Mouse (Mus musculus): Measurements from ENCODE around the gene Prdm15. TPM values are rescaled to one million over a fixed set of nuclear protein-coding genes. Genes with fewer than 3 reads are reported as not detected.

Gene Prdm15
- total RNA-seq, 2 experiments from 2014 or later, result 5.4 to 6.0 TPM

DNA sequence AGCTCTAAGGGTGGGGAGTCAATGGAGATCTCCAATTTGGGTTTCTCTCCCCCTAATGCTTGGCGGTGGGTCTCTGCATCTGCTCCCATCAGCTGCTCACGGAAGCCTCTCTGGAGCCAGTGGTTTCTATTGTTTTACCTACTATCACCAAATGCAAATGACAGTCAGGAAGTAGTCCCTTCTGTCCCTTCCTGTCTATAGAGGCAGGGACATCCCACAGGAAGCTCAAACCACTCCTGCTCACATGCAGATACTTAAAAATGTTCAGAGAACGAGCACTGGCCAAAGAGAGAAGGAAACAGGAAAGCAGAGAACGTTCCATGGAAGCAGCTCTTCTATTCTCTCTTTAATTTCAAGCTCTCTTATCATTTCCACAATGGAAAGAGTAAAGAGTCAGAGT, 32.1 kb downstream of the Prdm15 start:
- peak in 1 of 2 experiments; percentile 5 for DNase-seq

DNA sequence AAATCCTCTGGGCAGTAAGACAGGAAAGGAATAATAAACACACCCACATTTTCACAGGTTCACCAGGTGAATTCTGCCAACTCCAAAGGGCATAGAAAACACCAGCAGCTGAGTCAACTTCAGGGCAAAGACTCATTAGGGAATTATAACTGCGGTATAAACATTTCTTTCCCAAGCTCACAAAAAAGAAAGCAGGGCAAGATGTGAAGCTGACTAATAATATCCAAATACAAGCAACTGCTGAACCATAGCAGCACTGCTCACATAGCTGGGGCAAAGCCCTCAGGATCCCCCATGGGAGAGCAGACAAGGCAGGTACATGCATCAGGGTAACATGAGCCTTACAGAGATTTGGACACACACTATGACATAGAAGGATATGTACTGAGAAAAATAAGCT, 34.2 kb downstream of the Prdm15 start:
- no peak for DNase-seq

DNA sequence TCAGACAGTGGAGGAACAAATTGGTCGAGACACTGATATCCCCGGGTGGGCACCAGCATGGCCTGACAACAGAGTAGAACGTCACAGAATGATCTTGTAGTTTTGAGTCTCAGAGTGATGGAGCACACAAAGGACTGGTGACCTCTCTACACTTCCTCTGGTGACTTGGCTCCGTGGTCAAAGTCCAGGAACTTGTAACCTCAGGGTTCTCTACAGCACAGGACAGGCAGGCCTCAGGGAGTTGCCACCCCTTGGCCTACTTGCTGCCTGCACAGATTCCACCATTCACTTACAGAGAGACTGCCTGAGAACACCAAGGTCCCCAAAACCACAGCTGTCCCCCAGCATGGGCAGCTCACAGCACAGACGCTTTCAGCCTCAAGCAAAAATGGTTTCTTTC, 36.4 kb downstream of the Prdm15 start:
- DNase-seq, result no peak

DNA sequence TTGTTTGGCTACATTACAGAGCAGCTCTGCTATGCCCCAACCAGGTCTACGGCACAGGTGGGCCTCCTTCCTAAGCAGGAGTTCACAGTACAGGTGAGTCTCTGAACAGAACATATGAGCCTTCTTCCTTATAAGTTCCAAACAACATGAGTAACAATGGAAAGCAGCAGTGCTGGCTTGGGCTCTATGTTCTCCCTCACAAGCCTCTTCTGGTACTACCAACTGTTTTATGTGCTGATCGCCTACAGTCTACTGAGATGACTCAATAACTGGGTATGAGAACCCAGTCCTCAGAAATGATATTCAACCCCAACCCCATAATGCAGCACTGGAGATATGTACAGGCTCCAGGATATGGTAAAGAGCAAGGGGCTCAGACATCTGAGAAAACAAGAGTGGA, 37.6 kb downstream of the Prdm15 start:
- DNase-seq, result no peak

DNA sequence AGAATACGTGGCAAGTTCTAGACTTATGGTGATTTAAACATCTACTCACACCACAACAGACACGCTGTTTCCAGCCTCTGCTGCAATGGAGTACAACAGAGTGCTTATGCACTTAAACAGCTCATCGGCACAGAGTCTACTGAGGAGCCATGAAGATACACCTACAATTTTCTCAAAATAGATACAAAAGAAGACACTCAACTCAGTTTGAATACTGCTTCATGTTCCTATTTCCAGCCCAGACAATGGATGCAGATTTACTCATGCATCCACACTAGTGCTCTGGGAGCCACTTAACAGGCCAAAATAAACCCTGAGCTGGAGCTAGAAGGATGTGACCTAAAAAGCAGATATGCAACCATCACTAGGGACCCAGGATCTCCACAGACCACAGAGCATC, 42.8 kb downstream of the Prdm15 start:
- DNase-seq, result no peak

DNA sequence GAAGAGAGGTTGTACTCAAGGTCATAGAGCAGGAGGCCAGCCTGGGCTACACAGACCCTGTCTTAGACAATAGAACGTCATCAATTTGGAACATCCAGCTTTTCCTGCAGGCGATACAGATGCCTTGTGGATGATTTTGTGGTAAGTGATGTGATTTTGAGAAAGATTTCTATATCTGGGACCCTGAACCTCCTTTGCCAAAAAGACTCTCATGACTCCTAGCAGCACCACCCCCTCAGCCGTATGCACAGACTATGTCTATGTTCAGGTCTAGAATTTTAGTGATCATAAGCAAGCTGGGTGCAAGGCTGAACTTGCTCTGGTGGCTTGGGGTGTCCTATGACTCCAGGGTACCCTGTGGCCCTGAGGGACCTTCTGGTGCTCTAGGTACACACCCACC, 46.0 kb downstream of the Prdm15 start:
- DNase-seq, result no peak

DNA sequence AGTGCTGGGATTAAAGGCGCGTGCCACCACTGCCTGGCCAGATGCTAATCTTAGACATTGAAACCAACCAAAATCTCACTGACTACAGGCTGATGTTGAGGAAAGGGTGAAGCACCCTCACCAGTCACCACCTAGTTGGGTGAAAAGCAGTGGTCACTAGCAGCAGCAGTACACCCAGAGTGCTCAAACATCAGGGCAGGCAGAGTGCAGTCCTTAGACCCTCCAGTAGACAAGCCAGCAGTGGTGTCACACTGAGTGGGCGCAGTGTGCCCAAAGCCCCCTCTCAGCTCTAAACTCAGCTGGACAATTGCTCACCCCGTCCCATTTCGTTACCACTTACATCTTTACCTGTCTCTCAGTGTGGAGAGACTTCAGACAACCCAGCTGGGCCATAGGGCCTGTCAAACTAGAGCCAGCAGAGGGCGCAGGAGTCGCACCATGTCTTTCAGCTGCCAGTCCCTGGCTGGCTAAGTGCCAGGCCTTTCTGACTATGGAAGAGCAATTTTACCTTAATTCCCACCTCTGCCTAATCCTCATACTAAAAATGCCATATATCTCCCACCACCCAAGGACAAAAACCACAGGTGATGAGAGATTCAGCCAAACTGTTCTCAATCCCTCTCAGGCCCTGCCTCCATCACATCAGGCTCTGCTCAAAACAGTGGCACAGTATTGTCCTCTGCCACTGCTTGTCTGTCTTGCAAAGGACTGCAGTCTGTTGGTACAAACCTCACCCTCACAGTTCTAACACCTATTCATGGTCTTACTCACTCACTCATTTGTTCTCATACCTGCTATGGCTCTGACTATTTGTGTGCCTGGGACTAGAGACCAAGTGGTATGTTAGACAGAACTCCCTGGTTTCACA, 46.7 kb downstream of the Prdm15 start:
- DNase-seq, result peak; percentile 68 to 85

DNA sequence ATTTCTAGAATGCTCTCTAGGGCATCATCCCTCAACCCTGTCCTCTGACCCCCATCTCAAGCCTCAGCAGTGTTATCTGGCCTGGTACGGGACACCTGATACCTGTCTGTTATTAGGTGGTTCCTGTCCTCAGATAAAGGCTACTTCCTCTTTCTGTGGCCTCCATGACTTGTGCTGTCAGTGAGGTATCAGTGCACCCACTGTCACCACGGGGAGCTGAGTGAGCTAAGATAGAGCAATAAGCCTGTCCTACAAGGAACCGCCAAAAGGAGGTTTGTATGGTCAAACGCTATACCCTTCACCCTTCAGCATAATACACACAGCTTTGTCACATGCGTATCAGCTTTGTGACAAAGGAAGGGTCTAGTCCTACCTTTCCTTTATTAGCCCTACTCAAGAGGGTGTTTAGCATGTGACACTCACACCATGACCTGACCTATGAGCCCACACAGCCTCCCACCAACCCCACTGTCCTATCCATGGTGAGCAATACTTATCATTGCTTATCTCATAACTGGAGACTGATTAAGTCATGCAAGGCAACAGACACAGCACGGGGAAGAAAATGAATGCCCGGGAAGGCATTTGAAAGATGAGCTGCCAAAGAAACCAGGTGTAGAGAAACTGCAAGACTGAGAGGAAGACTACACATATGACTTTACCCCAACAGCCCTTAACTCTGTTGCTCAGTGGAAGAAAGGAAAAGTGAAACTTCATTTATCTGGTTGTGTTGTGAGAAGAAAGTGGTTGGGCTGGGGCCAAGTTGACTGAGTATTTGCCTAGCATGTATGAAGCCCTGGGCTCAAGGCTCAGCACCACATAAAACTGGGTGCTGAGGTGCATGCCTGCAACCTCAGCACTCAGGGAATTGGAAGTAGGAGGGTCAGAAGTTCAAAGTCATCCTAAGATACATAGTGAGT, 53.4 kb downstream of the Prdm15 start:
- DNase-seq, result no peak

DNA sequence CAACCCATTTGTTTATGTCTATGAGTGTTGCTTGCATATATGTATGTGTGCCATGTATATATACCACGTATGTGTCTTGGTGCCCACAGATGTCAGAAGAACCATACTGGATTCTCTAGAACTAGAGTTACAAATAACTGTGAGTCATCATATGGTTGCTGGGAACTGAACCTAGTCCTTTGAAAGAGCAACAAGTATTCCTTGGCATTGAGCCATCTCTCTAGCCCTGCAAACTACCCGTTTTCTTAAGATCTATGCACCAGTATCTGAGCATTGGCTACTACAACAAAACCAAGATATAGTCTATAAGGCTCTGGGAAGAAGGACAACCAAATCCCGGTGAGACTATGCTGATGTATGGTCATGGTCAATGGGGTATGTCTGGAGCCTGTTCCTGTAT, 54.4 kb downstream of the Prdm15 start:
- DNase-seq, result no peak

DNA sequence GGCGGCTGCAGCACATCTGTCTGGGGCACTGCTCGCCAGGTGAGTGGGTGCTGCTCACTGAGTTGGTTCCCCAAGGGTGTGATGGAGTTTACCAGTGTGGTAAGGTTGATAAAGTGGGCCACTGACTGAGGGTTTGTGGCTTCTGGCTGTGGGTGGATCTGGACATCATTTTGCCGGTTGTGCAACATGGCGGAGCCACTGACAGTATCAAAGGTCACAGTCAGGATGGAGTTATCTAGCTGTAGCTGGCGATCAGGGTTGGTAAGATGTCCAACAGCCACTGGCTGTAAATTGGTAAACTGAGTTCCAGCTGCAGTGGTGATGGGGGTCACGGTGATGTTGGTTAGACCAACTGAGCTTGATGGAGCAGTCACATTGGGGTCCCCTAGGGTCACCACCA, 57.4 kb downstream of the Prdm15 start:
- DNase-seq, result no peak

DNA sequence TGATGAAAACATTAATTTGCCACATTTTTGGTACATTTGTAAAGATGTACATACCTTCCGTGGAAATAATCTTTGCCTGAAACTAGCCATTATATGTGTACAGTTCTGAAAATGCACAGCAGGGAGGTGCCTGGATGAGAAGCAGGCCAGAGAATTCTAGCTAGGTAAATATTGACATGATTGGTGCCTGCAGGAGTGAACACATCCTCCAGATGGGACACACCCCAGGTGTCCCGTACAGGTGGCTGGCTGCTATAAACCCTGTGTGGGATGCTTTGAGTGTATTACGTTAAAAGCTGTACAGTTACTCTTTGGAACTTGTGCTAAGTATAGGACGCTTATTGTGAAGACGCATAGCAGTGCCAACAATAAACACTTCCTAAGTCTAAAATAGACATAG, 68.6 kb downstream of the Prdm15 start:
- no peak for DNase-seq

DNA sequence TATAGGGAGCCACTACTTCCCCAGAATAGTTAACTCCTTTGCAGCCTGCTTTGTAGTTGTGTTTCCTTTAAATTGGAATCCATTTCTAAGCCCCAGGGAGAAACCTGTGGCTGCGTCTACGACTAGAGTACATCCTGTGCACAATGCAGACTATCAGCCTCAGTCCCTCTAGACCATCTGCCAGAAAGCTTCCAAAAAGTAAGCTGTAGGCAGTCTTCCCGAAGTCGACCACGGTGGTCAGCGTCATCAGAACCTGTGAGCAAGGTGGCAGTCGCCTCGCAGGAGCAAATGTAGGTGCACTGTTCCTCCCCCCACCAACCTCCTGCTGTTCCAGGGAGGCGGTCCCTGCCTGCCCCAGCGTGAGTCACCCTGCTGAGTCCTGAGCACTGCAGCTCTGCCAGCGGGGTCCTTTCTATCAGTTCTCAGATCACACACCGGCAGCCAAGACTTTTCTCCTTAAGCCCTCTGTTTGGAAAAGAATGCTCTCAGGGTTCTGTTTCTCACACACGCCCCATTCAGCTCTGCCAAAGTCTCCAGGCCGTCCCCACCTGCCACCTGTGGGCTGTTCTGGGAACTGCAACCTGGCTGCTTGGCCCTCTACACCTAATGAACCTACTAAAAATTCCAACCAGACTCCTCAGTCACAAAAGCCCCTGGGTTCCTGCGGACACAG, 73.2 kb downstream of the Prdm15 start:
- DNase-seq, result peak; percentile 74 to 90

DNA sequence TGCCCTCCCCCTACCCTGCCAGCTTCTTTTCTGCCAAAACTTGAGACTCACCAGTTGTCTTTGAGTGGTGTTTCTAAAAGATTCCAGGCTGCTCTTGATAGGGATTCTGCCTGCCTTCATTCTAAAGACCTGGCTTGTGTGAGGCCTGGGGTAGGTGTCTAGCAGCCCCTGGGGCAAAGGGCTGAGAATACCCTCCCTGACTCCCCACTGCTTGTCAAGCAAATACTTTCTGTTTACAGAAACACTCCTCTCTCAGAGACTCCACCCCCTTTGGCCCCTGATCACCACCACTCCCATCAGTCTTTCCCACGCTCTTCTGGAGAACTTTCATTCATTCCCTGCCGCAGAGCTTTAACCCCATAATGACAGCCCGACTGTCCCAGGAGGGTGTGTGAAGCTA, 85.1 kb downstream of the Prdm15 start:
- DNase-seq, result no peak

DNA sequence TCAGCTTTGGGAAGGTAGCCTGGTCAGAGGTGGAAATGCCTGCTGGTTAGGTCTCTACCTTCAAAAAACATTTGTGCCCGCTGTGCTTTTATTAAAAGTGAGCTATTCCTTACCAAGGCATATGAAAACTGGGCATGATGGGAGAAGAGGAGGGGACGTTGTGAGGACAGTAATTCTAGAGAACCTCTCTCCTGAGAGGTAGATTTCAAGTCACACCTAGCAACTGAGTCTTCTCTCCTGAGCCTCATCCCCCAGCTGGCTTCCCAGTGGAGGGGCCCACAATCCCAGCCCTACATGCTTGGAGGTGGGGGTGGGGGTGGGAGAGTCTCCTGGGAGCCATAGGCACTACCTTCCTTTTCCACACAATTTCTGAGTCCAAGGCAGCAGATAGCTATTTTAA, 87.0 kb downstream of the Prdm15 start:
- DNase-seq, result no peak

DNA sequence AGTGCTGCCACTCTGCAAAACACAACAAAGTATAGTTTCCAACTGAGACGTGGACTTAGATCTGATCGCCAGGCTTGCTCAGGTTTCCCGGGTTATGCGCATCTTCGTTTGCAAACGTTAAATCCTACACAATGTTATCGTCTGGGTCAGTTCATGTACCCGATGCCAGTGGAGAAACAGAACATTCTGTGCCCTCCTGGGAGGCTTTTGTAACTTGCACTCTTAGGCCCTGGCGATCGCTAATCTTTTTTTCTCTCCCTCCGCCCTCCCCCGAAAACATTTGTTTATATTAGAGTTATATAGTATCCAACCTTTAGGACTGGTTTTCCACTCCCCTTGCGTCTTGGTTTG, 87.7 kb downstream of the Prdm15 start:
- DNase-seq, result no peak

DNA sequence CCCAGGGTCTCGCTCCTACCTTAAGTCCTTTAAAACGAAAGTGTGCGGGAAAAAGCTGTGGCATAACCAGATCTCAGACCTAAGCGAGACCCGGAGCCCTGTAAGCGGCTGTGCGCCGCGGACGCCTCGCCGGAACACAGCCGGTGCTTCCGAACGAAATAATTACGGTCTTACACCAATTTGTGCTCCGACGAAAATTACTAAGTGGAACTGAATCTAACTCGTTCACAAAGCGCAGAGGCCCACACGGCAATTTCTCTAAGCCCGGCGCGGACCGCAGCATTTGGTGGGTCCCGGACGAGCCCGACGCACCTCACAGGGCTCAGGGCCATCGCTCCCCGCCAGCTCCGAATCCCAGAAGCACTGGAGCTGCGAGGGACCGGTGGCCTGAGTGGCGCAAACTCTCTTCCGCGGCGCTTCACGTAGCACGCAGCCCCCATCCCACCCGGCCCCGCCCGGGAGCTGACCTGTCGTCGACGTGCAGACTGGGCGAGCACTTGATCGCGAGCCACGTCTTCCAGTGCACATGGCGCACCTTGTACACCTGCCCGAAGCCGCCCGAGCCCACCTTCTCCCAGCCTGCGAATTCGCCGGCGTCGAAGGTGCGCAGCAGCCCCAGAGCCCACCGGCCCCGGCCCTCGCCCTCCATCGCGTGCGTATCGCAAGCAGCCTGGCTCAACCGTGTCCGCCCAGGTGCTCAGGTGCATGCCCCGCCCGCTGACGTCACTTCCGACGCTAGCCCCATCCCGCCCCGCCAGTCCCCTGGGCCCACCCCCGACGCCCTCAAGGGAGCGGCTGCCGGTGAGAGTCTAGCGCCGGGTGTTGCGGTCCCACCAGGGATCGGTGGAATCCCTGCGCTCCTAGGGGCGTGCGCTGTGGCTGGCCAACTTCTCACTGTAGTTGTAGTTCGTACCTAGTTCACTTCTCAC, 88.3 kb downstream of the Prdm15 start, which contains the start of gene Ripk4:
Gene Ripk4, minus strand, starts transcription at position 727 of the 929 bp plus-strand sequence.
- DNase-seq, result peak in 1 of 2 experiments; percentile 23

DNA sequence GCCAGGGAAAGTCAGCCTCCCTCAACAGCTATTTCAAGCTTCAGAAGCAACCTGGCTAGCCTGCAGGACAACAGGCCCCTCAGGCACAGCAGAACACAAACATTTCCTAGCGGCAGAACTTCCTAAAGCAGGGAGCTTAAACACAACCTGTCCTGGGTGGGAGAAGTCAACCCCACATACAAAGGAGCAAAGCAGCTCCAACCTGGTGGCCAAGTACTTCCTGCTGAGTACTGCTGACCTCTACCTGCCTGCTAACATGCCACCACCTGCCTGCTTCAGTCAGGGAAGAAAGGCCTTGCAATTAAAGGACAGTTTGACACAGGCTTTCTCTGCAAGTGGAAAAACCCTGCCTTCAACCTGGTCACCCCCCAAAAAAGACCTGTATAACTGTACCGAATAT, 89.9 kb downstream of the Prdm15 start:
- no peak for DNase-seq

DNA sequence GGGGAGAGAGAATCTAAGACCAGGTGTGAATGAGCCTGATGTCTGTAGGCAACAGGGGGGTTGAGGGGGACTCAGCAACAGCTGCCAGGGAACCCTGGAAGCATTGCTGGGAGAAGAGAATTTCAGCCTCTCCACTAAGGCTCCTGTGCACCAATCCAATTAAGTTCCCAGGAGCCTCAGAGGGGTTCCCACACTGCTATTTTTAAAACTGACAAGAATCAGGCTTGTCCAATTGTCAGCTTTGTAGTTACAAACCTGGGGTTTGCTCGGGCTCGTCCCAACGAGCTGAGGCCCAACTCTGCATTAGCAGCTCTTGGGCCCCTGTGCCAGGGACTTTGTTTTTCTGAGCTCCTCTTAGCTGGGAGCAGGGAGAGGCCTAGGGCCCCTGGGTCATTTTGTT, 92.0 kb downstream of the Prdm15 start:
- DNase-seq, result no peak

DNA sequence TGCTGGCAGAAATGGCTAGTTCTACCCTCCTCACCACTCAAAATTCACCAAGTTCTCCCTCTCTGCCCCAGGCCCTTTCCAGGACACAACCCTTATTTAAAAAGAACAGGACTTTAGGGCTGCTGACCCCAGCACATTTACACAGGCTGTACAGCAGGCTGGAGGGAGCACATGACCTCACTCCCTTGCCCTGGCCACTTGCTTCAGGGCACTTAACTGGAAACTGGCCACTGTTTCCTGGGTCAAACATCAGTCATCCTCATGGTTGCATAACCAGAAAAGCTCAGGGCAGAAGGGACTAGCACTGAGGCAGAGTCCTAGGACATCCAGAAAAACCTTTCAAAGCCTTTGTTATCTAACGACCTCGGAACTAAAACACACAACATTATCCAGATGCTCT, 93.4 kb downstream of the Prdm15 start:
- DNase-seq, result no peak

DNA sequence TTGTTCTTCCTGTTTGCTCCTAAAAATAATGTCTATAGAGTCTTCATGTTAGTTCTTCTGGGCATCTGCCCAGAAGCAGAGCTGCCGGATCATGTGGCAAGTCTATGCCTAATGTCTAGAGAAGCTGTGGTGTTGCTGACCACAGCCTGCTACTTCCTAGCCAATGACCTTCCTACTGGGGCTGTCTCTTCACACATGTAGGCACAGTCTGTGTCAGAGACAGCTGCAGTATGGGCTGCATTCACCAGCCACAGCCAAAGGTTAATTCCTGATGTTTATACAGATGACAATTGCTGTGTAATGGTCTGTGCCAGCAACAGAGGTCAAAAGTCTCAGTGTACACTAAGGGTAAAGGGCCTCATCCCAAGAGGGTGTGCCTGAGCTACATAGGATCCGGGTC, 95.2 kb downstream of the Prdm15 start:
- DNase-seq, result no peak

DNA sequence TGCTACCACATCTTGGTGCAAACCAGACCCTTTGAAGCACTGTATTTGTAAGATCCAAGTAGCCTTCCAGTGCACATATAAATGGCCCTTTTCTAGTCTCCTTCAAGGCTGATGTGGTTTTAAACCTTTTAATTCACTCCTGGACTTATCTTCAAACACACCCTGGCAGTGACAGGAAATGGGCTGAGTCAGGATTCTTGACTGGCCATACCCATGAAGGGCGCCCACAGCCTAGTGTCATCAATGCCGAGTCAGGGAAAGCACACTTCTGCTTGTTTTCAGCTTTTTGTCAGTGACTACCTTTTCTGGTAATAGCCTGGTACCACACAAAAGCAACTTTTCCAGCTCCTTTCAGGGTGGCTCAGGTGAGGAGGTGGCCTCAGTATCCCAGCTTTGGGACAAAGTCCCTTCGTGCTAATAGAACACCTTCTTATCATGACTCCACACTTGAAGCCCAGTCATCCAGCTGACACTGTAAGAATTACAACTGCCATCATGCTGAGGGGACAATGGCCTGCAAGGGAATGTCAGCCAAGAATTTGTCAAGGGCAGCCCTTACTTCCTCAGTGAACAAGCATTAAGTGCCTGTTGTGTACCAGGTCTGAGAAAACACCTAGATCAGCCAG, 99.2 kb downstream of the Prdm15 start:
- DNase-seq, result no peak

Data from heart, adult 18-20 months (tissue).